In genomic region chr14:33212958-33213309, GRCm38 (mm10) we compare ENCODE assay signal across 14 mouse cellular contexts. TPM values are rescaled to one million over a fixed set of nuclear protein-coding genes. Genes with fewer than 3 reads are reported as not detected.
"Had no signal": no experiment of that assay in that cellular context is flagged by ENCODE, and none has a peak within 500 bp of the region (broad histone marks: within the 10 kb centered on the region; RNA-seq: fewer than 3 reads in every experiment).

No protein-coding gene starts in this region.

- DNase-seq: lung, adult 18-20 months; lung, embryonic 14.5 days; lung, postnatal 10 days; lung, postnatal 4 days; midbrain, embryonic 14.5 days; right cerebral cortex, postnatal 14 days; thymus, adult 18-20 months; thymus, postnatal 14 days; thymus, postnatal 36 days had no signal

- H3K9me3 ChIP-seq: midbrain, embryonic 10.5 days; midbrain, embryonic 12.5 days; neural tube, embryonic 12.5 days had no signal

- H3K9ac ChIP-seq: liver, embryonic 14.5 days; lung, embryonic 14.5 days; midbrain, embryonic 12.5 days; neural tube, embryonic 12.5 days had no signal

- H3K4me3 ChIP-seq: midbrain, embryonic 10.5 days; midbrain, embryonic 12.5 days; neural tube, embryonic 12.5 days had no signal

- H3K27ac ChIP-seq: liver, embryonic 14.5 days; midbrain, embryonic 10.5 days; midbrain, embryonic 12.5 days; neural tube, embryonic 12.5 days had no signal

- H3K4me2 ChIP-seq: lung, embryonic 14.5 days; midbrain, embryonic 12.5 days; neural tube, embryonic 12.5 days had no signal

- H3K36me3 ChIP-seq: midbrain, embryonic 10.5 days; midbrain, embryonic 12.5 days; neural tube, embryonic 12.5 days had no signal

RNA-seq across cellular contexts. Expression of gene Arhgap22, which starts 0.9 kb away (rescaled TPM):
- total RNA-seq: megakaryocyte-erythroid progenitor cell, adult 5-6 weeks had no signal
